Mouse (Mus musculus): ENCODE results near the gene Tmem92. TPM values are rescaled to one million over a fixed set of nuclear protein-coding genes. Genes with fewer than 3 reads are reported as not detected.

Tmem92 gene
- not detected in 4 replicates for total RNA-seq (2023; ENCODE audit: inconsistent age)

DNA sequence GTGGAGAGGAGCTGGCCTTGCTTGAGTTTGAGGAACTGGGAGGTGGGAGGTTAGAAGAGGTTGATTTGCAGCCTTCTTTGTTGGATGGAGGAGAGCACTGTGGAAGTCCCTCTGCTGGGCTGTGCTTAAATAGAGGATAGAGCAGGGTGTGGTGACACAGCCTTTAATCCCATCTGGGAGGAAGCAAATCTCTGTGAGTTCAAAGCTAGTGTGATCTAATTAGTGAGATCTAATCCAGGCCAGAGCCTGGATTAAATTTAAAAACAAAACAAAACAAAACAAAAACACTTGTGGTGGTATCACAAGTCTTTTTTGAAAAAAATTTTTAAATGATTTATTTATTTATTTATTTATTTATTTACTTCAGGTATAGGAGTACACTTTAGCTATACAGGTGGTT lies at the start of gene Tmem92:
Gene Tmem92, minus strand, starts transcription at position 101 of the 400 bp plus-strand sequence.

GRCm38 (mm10) chr11:94741732-94742272 lies 40.7 kb downstream of the Tmem92 start, which contains the start of gene Cdc34b:
TSS of gene Cdc34b (plus strand) at chr11:94741782.

Other genes with a start within 250 kb of the Tmem92 start
- gene Rsad1, start 233.4 kb downstream of the Tmem92 start, total RNA-seq (2023; ENCODE audit: inconsistent age): 6.9 to 8.9 TPM (median 7.5 TPM) in 4 replicates
- not detected in 4 replicates for gene Chad, start 217.7 kb downstream of the Tmem92 start, total RNA-seq (2023; ENCODE audit: inconsistent age)
- gene Acsf2, start 180.8 kb downstream of the Tmem92 start, total RNA-seq (2023; ENCODE audit: inconsistent age): 70.5 to 83.1 TPM (median 77.5 TPM) in 4 replicates
- 63.6 to 73.3 TPM (median 67.2 TPM) in 4 replicates for gene Lrrc59, start 152.9 kb downstream of the Tmem92 start, total RNA-seq (2023; ENCODE audit: inconsistent age)
- 17.3 to 27.4 TPM (median 22.4 TPM) in 4 replicates for gene Mrpl27, start 128.9 kb downstream of the Tmem92 start, total RNA-seq (2023; ENCODE audit: inconsistent age)
- 0.78 to 1.9 TPM (median 1.3 TPM) in 4 replicates for gene Eme1, start 128.7 kb downstream of the Tmem92 start, total RNA-seq (2023; ENCODE audit: inconsistent age)
- gene Xylt2, start 105.2 kb downstream of the Tmem92 start, total RNA-seq (2023; ENCODE audit: inconsistent age): 12.7 to 19.1 TPM (median 16.7 TPM) in 4 replicates
- not detected in 4 replicates for gene Gm11541, start 78.2 kb downstream of the Tmem92 start, total RNA-seq (2023; ENCODE audit: inconsistent age)
- gene Cdc34b, start 40.9 kb downstream of the Tmem92 start, total RNA-seq (2023; ENCODE audit: inconsistent age): 0.60 TPM in 1 of 4 replicates, not detected in the others
- 0.22 to 0.48 TPM (median 0.34 TPM) in 4 replicates for gene Col1a1, start 153.5 kb upstream of the Tmem92 start, total RNA-seq (2023; ENCODE audit: inconsistent age)
- gene Hils1, start 184.9 kb upstream of the Tmem92 start, total RNA-seq (2023; ENCODE audit: inconsistent age): not detected in 4 replicates
- gene Sgca, start 193.6 kb upstream of the Tmem92 start, total RNA-seq (2023; ENCODE audit: inconsistent age): not detected in 4 replicates
- 68.2 to 75.8 TPM (median 72.0 TPM) in 4 replicates for gene Ppp1r9b, start 208.3 kb upstream of the Tmem92 start, total RNA-seq (2023; ENCODE audit: inconsistent age)
- gene Samd14, start 227.2 kb upstream of the Tmem92 start, total RNA-seq (2023; ENCODE audit: inconsistent age): 0.21 to 0.96 TPM (median 0.24 TPM) in 3 of 4 replicates, not detected in the other

Data from B cell, adult (primary cell).